8 mouse cellular contexts compared by ENCODE assay signal in the genomic region with DNA sequence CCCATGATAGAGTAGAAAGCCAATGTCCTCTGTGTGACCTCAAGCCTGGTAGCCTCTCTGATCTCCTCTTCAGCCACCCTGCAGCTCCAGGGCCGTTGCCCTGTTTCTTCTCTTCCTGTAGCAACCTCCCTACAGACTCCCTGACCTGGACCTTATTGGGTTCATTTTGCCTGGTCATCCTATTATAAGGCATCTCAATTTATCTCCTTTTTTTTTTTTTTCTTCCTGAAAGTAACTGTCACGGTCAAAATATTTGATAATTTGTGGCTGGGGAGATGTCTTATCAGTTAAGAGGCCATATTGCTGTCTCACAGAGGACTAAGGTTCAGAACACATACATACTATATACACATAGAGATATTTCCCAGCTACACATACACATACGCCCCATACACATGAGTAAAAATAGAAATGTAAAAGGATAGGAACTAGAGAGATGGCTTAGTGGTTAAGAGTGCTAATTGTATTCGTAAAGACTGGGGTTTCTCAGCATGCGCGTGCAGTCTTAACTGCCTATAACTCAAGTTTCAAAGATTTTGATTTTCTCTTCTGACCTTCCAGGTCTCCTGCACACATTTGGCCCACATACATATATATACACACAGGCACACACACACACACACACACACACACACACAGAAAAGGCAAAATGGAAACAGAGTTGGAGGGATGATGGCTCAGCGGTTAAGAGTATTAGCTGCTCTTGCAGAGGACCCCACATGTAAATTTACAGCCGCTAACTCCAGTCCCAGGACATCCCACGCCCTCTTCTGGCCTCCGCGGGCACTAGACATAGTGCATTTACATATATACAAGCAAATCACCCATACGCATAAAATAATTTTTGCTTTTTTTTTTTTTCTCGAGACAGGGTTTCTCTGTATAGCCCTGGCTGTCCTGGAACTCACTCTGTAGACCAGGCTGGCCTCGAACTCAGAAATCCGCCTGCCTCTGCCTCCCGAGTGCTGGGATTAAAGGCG. TPM values are rescaled to one million over a fixed set of nuclear protein-coding genes. Genes with fewer than 3 reads are reported as not detected.
DNase-seq lines count a peak whose midpoint lies in the region; ATAC-seq and TF ChIP-seq lines count a peak whose summit lies in the region.

No protein-coding gene starts in this region.

- TF ChIP-seq CTCF in hindbrain, postnatal 0 days (IDR thresholded peaks at IDR 0.05; ENCODE audit: low read depth), result peak; percentile 53

- peak; percentile 65 to 69 for DNase-seq in B cell, adult 2 months
- peak; percentile 61 for DNase-seq in ES-CJ7 (ENCODE audit: low read depth, low spot score)
- no peak for DNase-seq in hindbrain, postnatal 0 days (ENCODE audit: low spot score)
- DNase-seq in spleen, adult 18-20 months, result peak; percentile 44 to 48
- no peak for DNase-seq in left cerebral cortex, postnatal 10 days (ENCODE audit: extremely low spot score in 1 of 2, low spot score in 2 of 2)

- peaks cover 30% of the 10 kb centered on the region for H3K4me1 ChIP-seq in embryonic facial prominence, embryonic 15.5 days
- 0 out of 2 replicates have a peak, but pooled peaks cover 9% of the 10 kb centered on the region for H3K4me1 ChIP-seq in hindbrain, postnatal 0 days (ENCODE audit: insufficient read depth, low read length)
- peaks cover 23% of the 10 kb centered on the region for H3K4me1 ChIP-seq in lung, embryonic 15.5 days

- H3K27me3 ChIP-seq in embryonic facial prominence, embryonic 15.5 days, result no peaks in the 10 kb centered on the region
- H3K27me3 ChIP-seq in hindbrain, postnatal 0 days (ENCODE audit: insufficient read depth, low read length), result no peaks in the 10 kb centered on the region
- no peaks in the 10 kb centered on the region for H3K27me3 ChIP-seq in lung, embryonic 15.5 days

- peak overlapping the region; percentile 82 for H3K4me2 ChIP-seq in embryonic facial prominence, embryonic 15.5 days (replicated peaks)
- peak overlapping the region; percentile 89 for H3K4me2 ChIP-seq in hindbrain, postnatal 0 days (ENCODE audit: low read depth, low read length)
- H3K4me2 ChIP-seq in lung, embryonic 15.5 days, result peak overlapping the region; percentile 75

- ATAC-seq in embryonic facial prominence, embryonic 15.5 days (ENCODE audit: insufficient number of reproducible peaks, low FRiP score, low TSS enrichment, low read depth), result peak; percentile 2
- peak; percentile 10 for ATAC-seq in hindbrain, postnatal 0 days
- ATAC-seq in lung, embryonic 15.5 days (ENCODE audit: borderline replicate concordance, extremely low read depth, low FRiP score, low TSS enrichment), result peak; percentile 3; the same call in 1 of the 2 replicates
- no peak for ATAC-seq in inflammation-experienced regulatory T-cells, adult 6 months

- H3K27ac ChIP-seq in embryonic facial prominence, embryonic 15.5 days (replicated peaks), result peak overlapping the region; percentile 91
- no peak overlapping the region for H3K27ac ChIP-seq in hindbrain, postnatal 0 days
- peak overlapping the region; percentile 60 for H3K27ac ChIP-seq in lung, embryonic 15.5 days

- peak overlapping the region; percentile 68 for H3K4me3 ChIP-seq in embryonic facial prominence, embryonic 15.5 days (replicated peaks)
- H3K4me3 ChIP-seq in hindbrain, postnatal 0 days (ENCODE audit: low read length), result peak overlapping the region; percentile 71
- H3K4me3 ChIP-seq in lung, embryonic 15.5 days, result peak overlapping the region; percentile 69

- no peak overlapping the region for H3K9ac ChIP-seq in embryonic facial prominence, embryonic 15.5 days
- peak overlapping the region; percentile 77; the same call in 1 of the 2 replicates for H3K9ac ChIP-seq in hindbrain, postnatal 0 days (replicated peaks; ENCODE audit: low read length)
- peak overlapping the region; percentile 4; the same call in 1 of the 2 replicates for H3K9ac ChIP-seq in lung, embryonic 15.5 days

- WGBS in embryonic facial prominence, embryonic 15.5 days, result 21% methylated on average over 17 of the region's 17 CpGs
- WGBS in hindbrain, postnatal 0 days, result 25% methylated on average over 17 of the region's 17 CpGs
- WGBS in lung, embryonic 15.5 days, result 21% methylated on average over 17 of the region's 17 CpGs

- intact Hi-C loops in left cerebral cortex, postnatal 10 days (cut with DNase I), result no loop called here

- no peaks in the 10 kb centered on the region for H3K9me3 ChIP-seq in embryonic facial prominence, embryonic 15.5 days (replicated peaks)
- H3K9me3 ChIP-seq in hindbrain, postnatal 0 days (ENCODE audit: low read length), result no peaks in the 10 kb centered on the region
- H3K9me3 ChIP-seq in lung, embryonic 15.5 days, result no peaks in the 10 kb centered on the region

- peaks cover 20% of the 10 kb centered on the region for H3K36me3 ChIP-seq in embryonic facial prominence, embryonic 15.5 days
- peaks cover 4% of the 10 kb centered on the region; the same call in 1 of the 2 replicates for H3K36me3 ChIP-seq in hindbrain, postnatal 0 days (ENCODE audit: insufficient read depth, low read length)
- H3K36me3 ChIP-seq in lung, embryonic 15.5 days, result peaks cover 17% of the 10 kb centered on the region; the same call in 1 of the 2 replicates

RNA-seq across cellular contexts. Expression of a gene that starts 0.8 kb away (rescaled TPM):
- 37.6 and 38.5 TPM in 2 replicates for polyA plus RNA-seq in embryonic facial prominence, embryonic 15.5 days (2015; fragmentation: Nextera tagmentation; extraction: Ambion mirVana)
- total RNA-seq in hindbrain, postnatal 0 days (2014; rRNA removed), result 38.7 and 46.5 TPM in 2 replicates
- polyA plus RNA-seq in hindbrain, postnatal 0 days (2015; fragmentation: Nextera tagmentation; extraction: Ambion mirVana), result 23.6 and 27.2 TPM in 2 replicates
- polyA plus RNA-seq in lung, embryonic 15.5 days (2015; fragmentation: Nextera tagmentation; extraction: Ambion mirVana), result 32.8 and 33.3 TPM in 2 replicates
- 10 to 100 TPM; 32.2 to 33.3 TPM for total RNA-seq in left cerebral cortex, postnatal 10 days (2021)
- polyA plus RNA-seq in inflammation-experienced regulatory T-cells, adult 6 months (2017; shearing (Covaris generic)), result 1 to 10 TPM; 3.2 to 8.3 (median 6.6) TPM

RNA-seq across cellular contexts. Expression of a gene that starts 15.7 kb away (rescaled TPM):
- 620 and 681 TPM in 2 replicates for polyA plus RNA-seq in embryonic facial prominence, embryonic 15.5 days (2015; fragmentation: Nextera tagmentation; extraction: Ambion mirVana)
- total RNA-seq in hindbrain, postnatal 0 days (2014; rRNA removed), result 699 and 1,071 TPM in 2 replicates
- 337 and 355 TPM in 2 replicates for polyA plus RNA-seq in hindbrain, postnatal 0 days (2015; fragmentation: Nextera tagmentation; extraction: Ambion mirVana)
- polyA plus RNA-seq in lung, embryonic 15.5 days (2015; fragmentation: Nextera tagmentation; extraction: Ambion mirVana), result 606 and 658 TPM in 2 replicates
- total RNA-seq in left cerebral cortex, postnatal 10 days (2021), result 100 to 1,000 TPM; 454 to 468 TPM
- polyA plus RNA-seq in inflammation-experienced regulatory T-cells, adult 6 months (2017; shearing (Covaris generic)), result 100 to 1,000 TPM; 514 to 941 (median 691) TPM

RNA-seq across cellular contexts. Expression of a gene that starts 38.1 kb away (rescaled TPM):
- 17.9 and 18.8 TPM in 2 replicates for polyA plus RNA-seq in embryonic facial prominence, embryonic 15.5 days (2015; fragmentation: Nextera tagmentation; extraction: Ambion mirVana)
- total RNA-seq in hindbrain, postnatal 0 days (2014; rRNA removed), result 6.5 and 9.4 TPM in 2 replicates
- polyA plus RNA-seq in hindbrain, postnatal 0 days (2015; fragmentation: Nextera tagmentation; extraction: Ambion mirVana), result 1.3 and 1.7 TPM in 2 replicates
- polyA plus RNA-seq in lung, embryonic 15.5 days (2015; fragmentation: Nextera tagmentation; extraction: Ambion mirVana), result 10.9 and 11.5 TPM in 2 replicates
- total RNA-seq in left cerebral cortex, postnatal 10 days (2021), result 1 to 10 TPM; 3.0 to 3.3 TPM
- not detected for polyA plus RNA-seq in inflammation-experienced regulatory T-cells, adult 6 months (2017; shearing (Covaris generic))

RNA-seq across cellular contexts. Expression of a gene that starts 52.5 kb away (rescaled TPM):
- polyA plus RNA-seq in embryonic facial prominence, embryonic 15.5 days (2015; fragmentation: Nextera tagmentation; extraction: Ambion mirVana), result 5.1 and 5.8 TPM in 2 replicates
- 1.4 TPM in 1 of 2 replicates, not detected in the other for total RNA-seq in hindbrain, postnatal 0 days (2014; rRNA removed)
- polyA plus RNA-seq in hindbrain, postnatal 0 days (2015; fragmentation: Nextera tagmentation; extraction: Ambion mirVana), result 1.8 and 2.0 TPM in 2 replicates
- 6.0 and 6.2 TPM in 2 replicates for polyA plus RNA-seq in lung, embryonic 15.5 days (2015; fragmentation: Nextera tagmentation; extraction: Ambion mirVana)
- not detected for total RNA-seq in left cerebral cortex, postnatal 10 days (2021)
- polyA plus RNA-seq in inflammation-experienced regulatory T-cells, adult 6 months (2017; shearing (Covaris generic)), result under 1 TPM in 2 of 3 experiments, not detected in 1; 0.24 to 0.39 TPM

Comparison
In these comparisons a context has a peak if more than half of its experiments do, and no peak if none do; other contexts are left out.
1. DNase-seq: peak in B cell, adult 2 months (2 of 2), ES-CJ7 (single experiment) and spleen, adult 18-20 months (2 of 2); none in hindbrain, postnatal 0 days (single experiment) and left cerebral cortex, postnatal 10 days (0 of 2).
2. Peak in every context shown above with its lines, with median percentiles within 50 percentile points of each other: H3K4me2 ChIP-seq and H3K4me3 ChIP-seq.